Mouse (Mus musculus) CH12.LX (cell line): ENCODE measurements at regions not wholly inside any gene's neighbourhood (a gene's known extent, or its start where the extent isn't known, plus 50 kb on each side); places are given as distances from the start of the nearest gene placed in this dataset.
A peak's percentile ranks its signal among the peaks of the same experiment; 100 is the strongest.

ENCODE experiments used
- CTCF ChIP-seq, 2 experiments: IDR thresholded peaks in 1 of 2; conservative IDR thresholded peaks in 1 of 2; 2 replicates each; pipeline ENCODE4 v1.5.1; 2011 to 2012; ENCODE audit warnings: low read depth in 2 of 2, low read length in 2 of 2, improper control_type of control experiment in 1 of 2, inconsistent platforms in 1 of 2, mild to moderate bottlenecking in 1 of 2, moderate library complexity in 1 of 2
- E2F4 ChIP-seq: IDR thresholded peaks from 2 replicates; pipeline ENCODE4 v1.6.1; 2011; ENCODE audit warnings: low read depth, low read length, improper control_type of control experiment; ENCODE audit not compliant: insufficient replicate concordance
- EP300 ChIP-seq: IDR thresholded peaks from 2 replicates; pipeline ENCODE4 v1.6.1; 2011; ENCODE audit warnings: low read length, improper control_type of control experiment
- MAX ChIP-seq: IDR thresholded peaks from 2 replicates; pipeline ENCODE4 v1.6.1; 2011; ENCODE audit warnings: low read length, improper control_type of control experiment
- MEF2A ChIP-seq: IDR thresholded peaks from 2 replicates; pipeline ENCODE4 v1.6.1; 2014; ENCODE audit warnings: low read depth, mild to moderate bottlenecking, inconsistent platforms, low read length, improper control_type of control experiment, borderline replicate concordance
- MYC ChIP-seq: IDR thresholded peaks from 2 replicates; pipeline ENCODE4 v1.6.1; 2011; ENCODE audit warnings: low read depth, mild to moderate bottlenecking, improper control_type of control experiment, low read length
- NRF1 ChIP-seq: IDR thresholded peaks from 2 replicates; pipeline ENCODE4 v1.6.1; 2014; ENCODE audit warnings: low read depth, mild to moderate bottlenecking, inconsistent platforms, low read length, improper control_type of control experiment, moderate library complexity
- POLR2A ChIP-seq: IDR thresholded peaks from 2 replicates; pipeline ENCODE4 v1.6.1; 2011; ENCODE audit warnings: low read depth, mild to moderate bottlenecking, improper control_type of control experiment, low read length
- POLR2AphosphoS2 ChIP-seq: IDR thresholded peaks from 2 replicates; pipeline ENCODE4 v1.6.1; 2011; ENCODE audit warnings: low read depth, low read length, improper control_type of control experiment
- RCOR1 ChIP-seq: conservative IDR thresholded peaks from 2 replicates; pipeline ENCODE4 v1.6.1; 2012; ENCODE audit warnings: low read depth, mild to moderate bottlenecking, inconsistent platforms, low read length, improper control_type of control experiment
- TBP ChIP-seq: conservative IDR thresholded peaks from 2 replicates; pipeline ENCODE4 v1.6.1; 2011; ENCODE audit warnings: low read depth, low read length, improper control_type of control experiment
- USF2 ChIP-seq: conservative IDR thresholded peaks from 2 replicates; pipeline ENCODE4 v1.6.1; 2011; ENCODE audit warnings: low read depth, low read length, improper control_type of control experiment

- TF ChIP-seq NRF1 (no peak), POLR2A (peak; percentile 46), POLR2AphosphoS2 (no peak; the same call in 1 of the 2 replicates), MYC (no peak; the same call in 1 of the 2 replicates), RCOR1 (no peak), CTCF (conservative IDR thresholded peaks at IDR 0.05 in 1 of 2, IDR thresholded peaks at IDR 0.05 in 1 of 2; ENCODE audit: low read depth in 2 of 2, low read length in 2 of 2) (no peak), EP300 (peak; percentile 36; the same call in 1 of the 2 replicates), TBP (0 out of 2 replicates have a peak, but pooled peaks have one; percentile 31), MEF2A (peak; percentile 76; the same call in 1 of the 2 replicates), USF2 (no peak), E2F4 (no peak), MAX (peak; percentile 25)
Observed at GRCm38 (mm10) chr17:83277948-83278924, 63.1 kb downstream of the Pkdcc start.
